Mouse (Mus musculus): ENCODE results near the gene Axl. TPM values are rescaled to one million over a fixed set of nuclear protein-coding genes. Genes with fewer than 3 reads are reported as not detected.
A peak's percentile ranks its signal among the peaks of the same experiment; 100 is the strongest.
"Not testable (repeated sequence)": the region's sequence is repeated elsewhere in the genome, so short reads cannot be mapped to it uniquely, and the experiment has no call there.

Gene Axl
- total RNA-seq, 2 experiments from 2014 or later, result 43.2 to 44.9 TPM

DNA sequence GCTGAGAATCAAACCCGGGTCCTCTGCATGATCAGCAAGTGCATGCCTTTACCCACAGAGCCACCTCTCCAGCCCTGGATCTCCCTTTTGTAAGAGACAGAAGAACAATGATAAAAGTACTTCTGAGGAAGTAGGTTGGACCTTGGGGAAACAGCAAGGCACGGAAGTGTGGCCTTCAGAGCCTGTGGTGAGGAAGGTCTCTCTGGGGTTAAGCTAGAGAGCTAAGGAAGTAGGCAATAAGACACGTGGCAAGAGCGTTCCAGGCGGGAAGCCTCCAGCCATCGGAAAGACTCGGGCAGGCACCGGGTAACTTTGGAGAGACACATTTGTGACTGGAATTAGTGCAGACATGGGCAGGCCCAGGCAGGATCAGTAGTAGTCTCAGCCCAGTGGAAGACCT lies 6.3 kb upstream of the Axl start:
- DNase-seq (ENCODE audit: low spot score in 2 of 2), result no peak

GRCm38 (mm10) chr7:25793679-25794078 lies 5.2 kb upstream of the Axl start:
- peak in 1 of 2 experiments; percentile 42 for DNase-seq (ENCODE audit: low spot score in 2 of 2)

DNA sequence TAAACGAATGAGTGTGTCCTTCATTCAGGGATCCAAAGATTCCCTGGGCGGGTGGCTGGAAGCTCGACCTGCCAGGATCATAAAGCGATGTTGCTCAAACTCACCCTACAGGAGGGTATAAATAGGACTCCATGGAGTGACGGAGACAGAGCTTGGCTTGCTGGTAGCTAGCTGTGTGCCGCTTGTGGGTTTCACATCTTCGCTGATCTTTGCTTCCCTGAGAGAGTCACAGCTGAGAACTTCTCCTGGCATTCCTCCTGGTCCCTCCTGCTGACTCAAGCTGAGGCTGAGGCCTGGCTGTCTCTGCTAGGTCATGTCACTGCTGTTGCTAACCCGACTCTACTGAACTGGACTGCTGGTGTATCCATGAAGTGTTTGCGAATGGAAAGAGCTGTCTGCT lies 4.5 kb upstream of the Axl start:
- DNase-seq (ENCODE audit: low spot score in 2 of 2), result not testable (repeated sequence)

- no peak for DNase-seq (ENCODE audit: low spot score in 2 of 2)
Measured at GRCm38 (mm10) chr7:25790615-25791014, 2.1 kb upstream of the Axl start.

DNA sequence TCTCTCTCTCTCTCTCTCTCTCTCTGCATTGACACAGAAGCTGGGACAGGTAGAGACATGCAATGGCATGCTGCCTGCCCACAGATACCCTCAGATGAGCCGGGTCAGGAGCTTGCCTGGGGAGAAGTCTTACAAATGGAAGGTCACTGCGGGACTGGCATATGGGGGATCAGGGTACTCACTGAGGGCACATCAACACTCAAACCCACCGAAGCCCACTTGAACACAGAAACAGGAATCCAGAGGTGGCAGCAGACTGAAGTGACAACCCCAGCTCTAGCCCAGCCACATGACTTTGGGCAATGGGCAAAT lies 580 bp upstream of the Axl start:
- DNase-seq (ENCODE audit: low spot score in 2 of 2), result no peak

- DNase-seq (ENCODE audit: low spot score in 2 of 2), result no peak
Measured at GRCm38 (mm10) chr7:25787456-25788219, 867 bp downstream of the Axl start.

- DNase-seq (ENCODE audit: low spot score in 2 of 2), result no peak
Measured at GRCm38 (mm10) chr7:25786974-25787373, 1.5 kb downstream of the Axl start.

DNA sequence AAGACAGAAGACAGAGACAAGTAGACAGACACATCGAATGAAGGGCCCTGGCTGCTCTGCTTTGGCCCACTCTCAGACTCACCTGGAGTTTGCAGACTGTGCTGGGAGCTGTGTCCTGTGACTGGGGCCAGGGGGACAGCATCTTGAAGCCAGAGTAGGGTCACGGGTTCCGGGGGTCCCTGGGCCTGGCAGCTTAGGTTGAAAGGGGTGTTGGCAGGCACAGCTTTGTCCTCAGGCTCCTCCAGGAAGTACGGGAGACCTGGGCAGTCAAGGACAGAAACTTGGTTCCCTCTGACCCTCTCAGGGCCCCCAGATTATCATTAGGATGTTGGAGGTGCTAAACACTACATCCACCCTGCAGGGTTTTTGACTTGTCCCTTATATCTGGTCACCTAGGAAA lies 2.8 kb downstream of the Axl start:
- DNase-seq (ENCODE audit: low spot score in 2 of 2), result no peak

- no peak for DNase-seq (ENCODE audit: low spot score in 2 of 2)
Measured at GRCm38 (mm10) chr7:25784808-25785207, 3.7 kb downstream of the Axl start.

- no peak for DNase-seq (ENCODE audit: low spot score in 2 of 2)
Measured at GRCm38 (mm10) chr7:25783746-25784145, 4.8 kb downstream of the Axl start.

GRCm38 (mm10) chr7:25782744-25783143 lies 5.8 kb downstream of the Axl start:
- DNase-seq (ENCODE audit: low spot score in 2 of 2), result no peak

- no peak for DNase-seq (ENCODE audit: low spot score in 2 of 2)
Measured at GRCm38 (mm10) chr7:25781937-25782610, 6.4 kb downstream of the Axl start.

- peak; percentile 69 to 78 for DNase-seq (ENCODE audit: low spot score in 2 of 2)
Measured at GRCm38 (mm10) chr7:25781321-25781936, 7.1 kb downstream of the Axl start.

DNA sequence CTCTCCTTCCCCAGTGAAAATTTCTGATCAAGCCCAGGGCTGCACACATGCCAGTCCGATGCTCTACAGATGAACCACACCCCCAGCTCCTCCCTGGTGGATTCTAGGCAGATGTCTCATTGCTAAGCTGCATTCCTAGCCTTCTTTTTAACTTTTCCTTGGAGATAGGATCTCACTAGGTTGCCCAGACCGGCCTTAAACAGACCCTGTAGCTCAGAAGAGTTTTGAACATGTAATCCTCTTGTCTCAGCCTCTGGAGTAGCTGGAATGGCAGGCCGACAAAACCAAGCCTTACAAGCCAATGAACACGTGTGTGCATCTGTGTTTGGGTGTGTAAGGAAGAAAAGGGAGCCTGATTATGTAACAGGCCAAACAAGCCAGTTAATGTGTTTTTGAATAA lies 7.8 kb downstream of the Axl start:
- no peak for DNase-seq (ENCODE audit: low spot score in 2 of 2)

DNA sequence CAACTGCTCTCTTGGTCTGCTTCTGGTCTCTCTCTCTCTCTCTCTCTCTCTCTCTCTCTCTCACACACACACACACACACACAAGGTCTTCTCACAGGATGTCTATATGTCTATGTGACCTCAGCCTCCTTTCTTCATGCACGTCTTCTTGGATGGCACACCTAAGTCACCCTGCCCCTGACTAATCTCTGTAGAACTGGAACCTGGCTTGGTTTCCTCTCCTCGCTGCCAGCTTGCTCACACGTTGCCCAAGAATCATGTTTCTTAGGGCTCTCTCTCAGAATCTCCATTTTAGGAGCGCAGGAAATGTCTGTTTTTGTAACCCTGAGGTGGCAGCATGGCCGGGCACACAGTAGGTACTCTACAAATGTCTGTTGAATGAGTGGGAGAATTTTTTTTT lies 8.5 kb downstream of the Axl start:
- no peak for DNase-seq (ENCODE audit: low spot score in 2 of 2)

DNA sequence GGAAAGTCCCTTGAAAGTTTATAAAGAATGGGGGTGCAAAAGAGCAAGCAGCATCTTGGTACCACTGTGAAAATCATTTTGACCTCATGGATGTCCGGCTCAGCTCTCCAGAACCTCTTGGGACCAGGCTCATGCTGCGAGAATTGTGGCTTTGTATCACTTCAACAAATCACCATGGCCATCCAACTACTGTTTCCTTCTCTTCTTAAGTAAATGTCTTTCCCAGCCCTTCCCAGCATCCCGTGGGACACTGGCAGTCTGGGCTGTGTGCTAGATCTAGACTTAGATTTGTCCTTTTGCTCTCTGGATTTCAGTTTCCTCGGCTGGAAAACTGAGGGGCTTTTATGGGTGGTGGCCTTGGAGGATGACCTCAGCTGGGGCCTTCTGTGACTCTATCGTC lies 20.3 kb downstream of the Axl start:
- no peak for DNase-seq (ENCODE audit: low spot score in 2 of 2)

- no peak for DNase-seq (ENCODE audit: low spot score in 2 of 2)
Measured at GRCm38 (mm10) chr7:25766108-25766507, 22.4 kb downstream of the Axl start.

DNA sequence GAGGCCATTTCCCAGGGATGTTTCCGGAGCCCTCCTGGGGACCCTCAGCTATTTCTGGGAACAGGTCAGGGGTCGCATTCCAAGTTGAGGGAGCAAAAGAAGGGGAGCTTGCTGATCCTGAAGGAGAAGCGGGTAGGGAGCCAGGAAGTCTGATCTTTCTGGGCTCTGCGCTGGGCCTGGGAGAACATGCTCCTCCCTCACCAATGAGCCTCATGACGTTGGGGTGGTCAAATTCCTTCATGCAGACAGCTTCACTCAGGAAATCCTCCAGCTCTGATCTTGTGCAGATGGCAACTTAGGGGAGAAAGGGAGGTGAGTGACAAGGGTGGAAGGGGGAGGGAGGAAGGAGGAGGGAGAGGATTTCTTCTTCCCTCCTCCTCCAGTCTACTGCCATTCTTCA lies 24.3 kb downstream of the Axl start:
- DNase-seq (ENCODE audit: low spot score in 2 of 2), result no peak

- DNase-seq (ENCODE audit: low spot score in 2 of 2), result no peak
Measured at GRCm38 (mm10) chr7:25763678-25764077, 24.8 kb downstream of the Axl start.

DNA sequence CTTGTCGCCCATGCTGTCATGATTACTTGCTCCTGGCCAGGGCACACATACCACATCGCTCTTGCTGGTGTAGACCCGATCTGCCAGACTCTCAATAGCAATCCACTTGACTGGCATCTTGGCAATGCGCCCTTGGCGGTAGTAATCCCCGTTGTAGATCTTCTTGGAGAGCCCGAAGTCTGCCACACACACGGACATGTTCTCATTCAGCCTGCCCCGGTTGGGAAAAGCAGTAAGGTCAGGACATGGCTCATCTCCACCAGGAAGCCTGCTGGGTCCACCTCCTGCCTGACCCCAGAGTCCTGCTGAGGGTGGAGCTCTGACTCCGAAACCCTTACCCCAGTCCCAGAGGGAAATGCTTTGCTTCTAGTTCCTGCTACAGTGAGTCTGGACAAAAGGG lies 27.2 kb downstream of the Axl start:
- DNase-seq (ENCODE audit: low spot score in 2 of 2), result no peak

GRCm38 (mm10) chr7:25756011-25756410 lies 32.5 kb downstream of the Axl start:
- DNase-seq (ENCODE audit: low spot score in 2 of 2), result peak; percentile 93

DNA sequence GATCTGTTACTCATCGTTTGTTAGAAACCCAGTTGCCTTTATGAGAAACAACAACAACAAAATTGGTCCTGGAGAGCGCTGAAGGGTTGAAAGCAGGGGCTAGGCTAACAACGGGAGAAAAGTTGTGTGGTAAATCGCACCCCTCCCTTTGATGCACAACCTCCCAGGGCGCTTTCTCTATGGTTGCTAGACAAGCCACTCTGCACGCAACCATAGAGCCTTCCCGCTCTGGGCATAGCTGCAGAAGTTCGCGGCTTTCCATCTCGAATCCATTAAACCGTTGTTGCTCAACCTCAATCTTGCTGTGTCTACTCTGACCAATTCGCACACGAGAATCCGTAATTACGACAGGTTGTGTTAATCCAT lies 33.1 kb downstream of the Axl start:
- peak; percentile 71 to 76 for DNase-seq (ENCODE audit: low spot score in 2 of 2)

Measured in layer of hippocampus, postnatal 10 days (tissue).